Mouse (Mus musculus) urinary bladder, adult 18-20 months (tissue): ENCODE results near the gene Lamb3.

Experiments
- DNase-seq, 2 experiments: peaks; one replicate each; pipeline ENCODE4 v3.0.0; 2022; ENCODE audit warnings: low spot score in 2 of 2, mixed read lengths in 2 of 2

Gene Lamb3

DNA sequence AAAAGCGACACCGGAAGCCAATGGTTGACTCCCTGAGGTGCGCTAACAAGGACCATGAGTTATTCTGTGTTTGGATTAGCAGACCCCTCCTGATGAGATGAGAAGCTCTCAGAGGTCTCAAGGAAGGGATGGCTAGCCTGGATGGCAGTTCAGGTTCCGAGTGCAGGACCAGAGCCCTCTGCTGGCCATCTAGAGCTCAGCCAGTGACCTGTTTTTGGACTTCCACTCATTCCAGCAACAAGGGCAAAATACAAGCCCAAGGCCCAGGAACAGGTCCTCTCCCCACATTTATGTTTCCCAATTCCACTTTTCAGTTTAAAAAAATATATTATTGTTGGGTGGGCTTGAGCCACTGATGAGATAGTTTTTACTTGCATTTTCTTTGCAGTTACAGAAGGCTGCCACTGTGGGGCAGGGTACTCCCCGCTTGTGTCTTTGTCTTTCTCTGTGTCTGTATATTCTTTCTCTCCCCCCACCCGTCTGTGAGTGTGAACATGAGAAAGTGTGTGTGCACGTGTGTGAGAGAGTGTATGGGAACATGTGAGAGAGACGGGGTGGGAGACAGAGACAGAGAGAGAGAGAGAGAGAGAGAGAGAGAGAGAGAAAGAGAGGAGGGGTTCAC, 175.5 kb downstream of the Lamb3 start:
- DNase-seq, result peak in 1 of 2 experiments; percentile 19

DNA sequence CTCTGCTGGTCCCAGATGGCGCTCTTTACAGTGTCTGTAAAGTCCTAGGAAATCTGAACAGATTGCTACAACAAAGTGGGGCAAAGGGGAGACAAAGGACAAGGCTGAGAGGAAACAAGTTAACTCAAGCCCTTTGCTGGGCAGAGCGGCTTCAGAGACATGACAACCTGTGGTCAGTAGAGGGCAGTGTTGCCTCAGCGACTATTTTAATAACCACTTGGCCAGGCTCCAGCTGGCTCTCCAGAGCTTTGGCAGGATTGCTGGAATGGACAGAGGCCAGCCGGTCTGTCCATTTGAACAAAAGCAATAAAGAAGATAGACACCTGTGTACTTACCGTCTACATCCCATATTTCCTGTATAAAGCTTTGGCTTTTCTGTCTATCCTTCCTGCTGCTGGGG, 178.6 kb downstream of the Lamb3 start:
- DNase-seq, result peak; percentile 58 to 74

DNA sequence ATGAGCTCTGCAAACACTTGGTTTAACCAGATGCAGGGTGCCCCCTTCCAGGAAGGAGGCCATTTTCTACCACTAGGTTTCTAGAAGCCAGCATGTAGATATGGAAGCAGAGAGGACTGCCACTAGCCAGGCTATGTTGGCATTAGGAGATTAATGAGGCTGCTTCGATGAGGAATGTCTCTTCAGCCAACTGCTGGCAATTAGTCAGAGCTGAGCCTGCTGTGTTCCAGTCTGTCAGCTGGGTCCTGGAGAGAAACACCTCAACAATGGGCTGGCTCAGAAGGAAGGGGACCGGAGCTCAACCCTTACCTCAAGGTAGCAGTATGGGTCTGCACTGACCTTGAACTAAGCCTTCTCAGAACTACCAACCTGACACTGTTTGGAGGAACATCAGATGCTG, 179.7 kb downstream of the Lamb3 start:
- no peak for DNase-seq

DNA sequence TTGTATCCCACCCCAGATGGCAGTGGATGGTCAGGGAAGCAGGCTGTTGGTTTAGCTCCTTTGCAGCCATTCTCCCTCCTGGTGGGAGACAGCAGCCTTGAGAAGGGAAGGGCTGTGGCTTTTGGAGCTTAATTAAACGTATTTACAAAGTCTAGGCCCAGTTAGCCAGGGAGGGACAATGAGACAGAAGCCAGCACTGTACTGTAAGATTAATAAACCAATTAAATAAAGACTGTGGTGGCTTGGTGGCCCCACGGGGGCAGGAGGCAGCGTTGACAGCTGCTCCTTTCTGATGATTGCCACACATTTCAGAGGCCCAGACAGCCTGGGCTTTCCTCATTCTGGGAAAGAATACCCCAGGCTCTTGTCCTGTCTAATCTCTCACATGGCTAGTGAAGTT, 182.0 kb downstream of the Lamb3 start:
- no peak for DNase-seq

DNA sequence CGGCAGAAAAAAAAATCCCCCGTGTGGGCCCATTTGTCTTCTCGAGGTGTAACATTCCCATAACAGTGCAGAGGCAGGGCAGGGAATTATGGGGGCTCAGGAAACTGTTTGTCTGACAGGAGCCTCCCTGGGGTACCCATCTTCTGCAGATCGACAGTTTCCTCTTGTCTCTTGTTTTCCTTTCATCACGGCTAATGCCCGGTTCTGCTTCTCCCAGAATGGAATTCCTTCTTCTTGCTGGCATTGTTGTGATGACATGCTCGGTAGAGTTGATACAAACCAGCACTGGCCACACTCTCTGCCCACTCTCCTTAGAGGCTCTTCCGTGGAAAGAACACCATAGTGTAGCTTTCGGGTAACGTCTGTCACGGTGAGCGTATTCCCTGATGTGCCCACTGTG, 182.5 kb downstream of the Lamb3 start:
- no peak for DNase-seq

DNA sequence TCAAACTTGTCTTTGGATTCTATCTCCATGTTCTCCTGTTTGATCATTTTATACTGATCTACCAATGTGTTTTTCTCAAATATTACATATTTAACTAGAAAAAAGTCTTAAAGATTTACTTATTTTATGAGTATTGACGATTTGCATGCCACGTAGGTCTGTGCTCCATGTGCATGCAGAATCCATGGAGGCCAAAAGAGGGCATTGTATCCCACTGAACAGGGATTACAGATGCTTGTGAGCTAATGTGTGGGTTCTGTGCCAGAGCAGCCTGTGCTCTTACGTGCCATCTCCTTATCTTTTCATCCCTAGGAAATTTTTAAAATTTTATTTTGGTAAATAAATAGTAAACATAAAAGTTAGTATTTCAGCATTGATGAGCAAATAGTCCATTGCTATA, 184.8 kb downstream of the Lamb3 start:
- no peak for DNase-seq
